Mouse (Mus musculus): ENCODE measurements around the gene Banp.

Gene Banp

DNA sequence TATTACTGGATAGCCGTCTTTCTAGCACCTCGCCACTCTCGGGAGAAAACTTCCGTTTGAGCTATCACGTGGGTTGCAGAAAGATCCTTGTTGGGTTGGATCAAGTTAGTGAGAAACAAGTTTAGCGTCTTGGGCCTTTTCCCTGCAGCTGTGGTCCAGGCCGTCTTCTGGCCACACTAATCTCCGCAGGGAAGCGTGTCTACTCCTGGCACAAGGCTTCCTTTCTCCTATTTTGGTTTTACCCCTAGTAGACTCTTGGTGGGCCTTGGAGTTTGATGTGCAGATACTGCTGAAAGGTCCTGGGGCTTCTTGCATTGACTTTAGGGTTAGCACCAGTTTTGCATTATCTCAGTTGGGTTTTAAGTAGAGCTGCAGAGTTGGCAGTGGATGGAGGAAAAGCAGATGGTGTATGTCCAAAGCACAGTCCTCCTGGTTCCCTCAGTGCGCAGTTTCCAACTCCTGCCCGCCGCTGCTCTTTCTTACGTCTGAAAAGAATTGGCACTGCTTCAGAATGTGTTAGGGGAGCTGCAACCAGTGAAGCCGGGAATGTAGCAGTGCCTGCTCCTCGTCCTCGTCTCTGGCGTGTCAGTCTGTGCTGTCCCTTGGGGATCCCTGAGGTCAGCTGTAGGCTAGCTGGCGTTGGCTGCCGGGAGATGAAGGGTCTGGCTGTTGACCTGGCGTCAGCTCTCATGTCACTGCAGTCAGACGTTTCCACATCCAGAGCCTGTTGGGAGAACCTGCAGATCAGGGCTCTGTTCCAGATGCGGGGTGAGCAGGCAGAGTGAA, 68.7 kb downstream of the Banp start:
- DNase-seq (ENCODE audit: low read depth, low spot score) = peak; percentile 72

DNA sequence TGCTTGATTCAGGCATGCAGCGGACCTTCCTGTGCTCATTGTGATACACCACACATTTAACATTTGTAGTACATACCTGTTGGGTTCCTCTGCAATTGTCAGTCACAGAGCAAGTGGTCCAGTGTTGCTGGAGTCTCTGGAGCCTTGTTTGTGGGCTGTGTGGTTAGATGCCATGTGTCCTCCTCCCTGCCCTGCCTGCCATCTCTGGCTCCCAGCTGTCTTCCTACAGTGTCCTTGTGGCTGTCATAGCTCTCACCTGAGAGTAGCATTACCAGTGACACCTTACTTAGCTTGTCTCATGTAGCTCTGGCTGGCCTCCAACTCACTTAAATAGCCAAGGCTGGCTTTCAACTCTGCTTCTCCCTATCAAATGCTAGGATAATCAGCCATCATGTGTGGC, 69.6 kb downstream of the Banp start:
- DNase-seq (ENCODE audit: low read depth, low spot score) = no peak

DNA sequence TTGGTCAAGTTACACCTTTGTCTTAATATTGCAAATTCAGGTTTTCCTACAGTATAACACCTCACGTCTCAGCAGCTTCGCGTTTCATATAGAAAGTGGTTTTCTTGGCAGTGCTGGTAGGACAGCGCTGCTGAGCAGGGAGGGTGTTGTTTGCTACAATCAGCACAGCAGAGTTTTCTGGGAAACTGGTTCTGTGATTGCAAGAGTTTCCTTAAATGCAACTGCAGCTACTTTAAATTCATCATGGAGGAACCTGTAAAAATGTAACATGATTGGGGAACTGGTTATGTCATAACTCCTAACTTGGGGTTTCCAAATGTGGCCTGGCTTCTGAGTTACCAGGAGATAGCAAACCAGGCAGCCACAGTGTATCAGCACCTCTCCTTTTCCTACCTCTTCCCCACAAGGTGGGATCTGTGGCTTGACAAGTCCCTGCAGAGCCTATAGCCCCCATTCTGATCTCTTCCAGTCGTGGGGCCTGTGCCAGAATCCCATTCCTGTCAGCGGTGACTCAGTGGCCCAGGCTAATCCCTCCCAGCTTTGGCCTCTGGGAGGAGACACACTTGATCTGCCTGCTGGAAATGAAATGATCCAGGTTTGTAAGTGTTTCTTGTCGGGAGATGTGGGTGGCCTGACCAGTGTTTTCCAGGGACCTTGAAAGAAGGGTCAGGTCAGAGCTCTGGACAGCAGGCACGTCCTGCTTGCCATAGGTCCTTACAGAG, 70.7 kb downstream of the Banp start:
- DNase-seq (ENCODE audit: low read depth, low spot score) = no peak

DNA sequence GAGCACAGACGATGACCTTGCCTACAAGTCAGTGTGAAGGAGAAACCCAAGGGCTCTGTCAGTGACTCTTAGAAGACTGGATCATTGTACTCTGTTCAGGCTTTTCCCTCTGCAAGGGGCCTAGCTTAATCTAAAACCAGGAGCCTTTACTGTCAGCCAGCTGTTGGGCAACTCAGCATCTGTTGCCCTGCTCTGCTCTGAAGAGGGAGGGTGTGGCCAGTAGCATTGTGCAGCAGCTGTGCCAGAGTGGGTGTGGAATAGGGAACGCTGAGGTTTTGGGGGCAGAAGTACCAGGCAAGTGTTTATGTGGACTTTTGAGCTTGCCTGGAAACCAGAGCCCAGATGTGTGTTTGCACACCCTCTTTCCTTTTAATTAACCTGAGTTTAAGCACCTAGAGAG, 72.2 kb downstream of the Banp start:
- peak; percentile 52 for DNase-seq (ENCODE audit: low read depth, low spot score)

DNA sequence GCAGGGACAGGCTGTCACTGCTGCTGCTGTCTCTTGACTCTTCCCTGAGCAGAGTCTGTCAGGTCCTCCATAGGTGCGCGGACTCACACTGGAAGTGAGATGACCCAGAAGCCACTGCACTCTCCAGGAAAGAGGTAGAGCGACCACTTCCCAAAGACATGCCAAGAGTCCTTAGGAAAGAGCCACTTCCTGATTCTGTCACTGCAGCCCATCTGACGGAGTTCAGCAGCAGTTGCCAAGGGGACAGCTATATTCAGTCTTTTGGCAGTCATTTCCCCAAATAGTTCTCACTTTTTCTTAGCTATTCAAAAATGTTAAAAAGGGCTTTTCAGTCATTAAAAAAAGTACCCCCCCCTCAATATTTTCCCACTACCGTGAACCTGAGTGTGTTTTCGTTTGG, 72.7 kb downstream of the Banp start:
- DNase-seq (ENCODE audit: low read depth, low spot score) = no peak

DNA sequence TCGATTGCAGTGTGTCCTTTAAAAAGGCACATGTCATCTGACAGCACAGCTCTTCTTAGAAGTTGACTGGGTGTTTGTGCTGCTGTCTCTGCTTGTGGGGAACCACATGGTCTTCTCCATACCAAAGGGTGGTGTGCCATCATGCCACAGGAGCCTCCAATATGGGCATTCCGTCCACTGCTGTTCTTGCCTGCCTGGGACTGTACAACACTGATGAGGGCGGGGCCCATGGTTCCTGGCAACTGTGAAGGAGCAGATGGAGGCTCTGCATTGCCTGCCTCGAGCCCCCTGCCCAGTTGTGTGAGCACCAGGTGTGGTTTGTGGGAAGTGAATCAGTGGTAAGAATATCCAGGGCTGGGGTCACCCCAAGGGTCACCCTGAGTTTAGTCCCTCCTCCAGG, 73.2 kb downstream of the Banp start:
- no peak for DNase-seq (ENCODE audit: low read depth, low spot score)

DNA sequence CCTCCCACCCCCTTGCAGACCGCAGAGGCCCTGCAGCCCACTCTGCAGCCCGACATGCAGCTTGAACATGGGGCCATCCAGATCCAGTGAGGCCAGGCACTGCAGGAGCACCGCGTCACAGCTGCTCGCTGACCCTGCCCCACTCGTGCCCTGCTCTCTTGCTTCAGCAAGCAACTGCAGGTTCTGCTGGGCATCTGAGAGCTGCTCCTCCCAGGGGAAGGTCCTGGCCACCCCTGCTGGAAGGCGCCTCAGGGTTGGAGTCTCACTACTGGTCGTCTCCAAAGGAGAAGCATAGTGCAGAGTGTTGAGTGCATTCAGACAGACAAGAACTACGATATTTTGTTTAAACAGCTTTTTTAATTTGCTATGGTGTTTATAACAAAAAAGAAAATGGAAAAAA, 76.0 kb downstream of the Banp start:
- DNase-seq (ENCODE audit: low read depth, low spot score) = no peak

DNA sequence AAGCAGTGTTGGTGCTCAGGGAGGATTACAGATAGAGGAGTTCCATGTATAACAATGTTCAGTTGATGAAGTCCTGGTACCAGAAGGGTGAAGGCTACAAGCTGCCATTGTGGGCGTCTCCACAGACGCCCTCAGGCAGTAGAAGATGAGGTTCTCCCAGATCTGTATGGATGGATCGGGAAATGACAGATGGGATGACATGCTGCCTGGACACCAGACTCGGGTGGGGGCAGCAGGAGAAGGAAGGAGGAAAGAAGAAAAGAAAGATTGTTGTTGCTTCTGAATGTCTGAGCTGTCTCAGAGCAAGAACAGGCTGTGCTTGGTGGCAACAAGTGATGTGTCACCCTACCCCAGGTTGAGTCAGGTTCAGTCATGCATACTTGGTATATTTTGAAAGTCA, 78.6 kb downstream of the Banp start:
- DNase-seq (ENCODE audit: low read depth, low spot score) = no peak

DNA sequence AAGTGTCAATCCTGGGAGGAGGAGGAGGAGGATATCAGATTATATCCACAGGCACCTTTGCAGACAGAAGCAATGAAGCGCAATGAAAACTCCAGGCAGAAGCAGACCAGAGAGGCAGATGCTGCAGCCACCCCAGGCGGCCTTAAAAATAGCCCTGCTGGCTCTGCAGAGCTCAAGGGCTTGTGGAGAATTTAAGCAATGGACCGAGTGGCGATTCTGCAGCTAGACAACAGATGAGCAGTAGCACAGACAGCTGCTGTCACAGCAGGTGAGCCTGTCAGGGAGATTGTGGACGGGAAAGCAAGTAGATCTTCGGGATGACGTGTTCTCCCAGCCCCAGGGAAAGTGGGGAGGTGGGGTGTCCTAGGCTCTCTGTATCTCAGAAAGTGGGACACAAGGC, 81.4 kb downstream of the Banp start:
- DNase-seq (ENCODE audit: low read depth, low spot score) = no peak

DNA sequence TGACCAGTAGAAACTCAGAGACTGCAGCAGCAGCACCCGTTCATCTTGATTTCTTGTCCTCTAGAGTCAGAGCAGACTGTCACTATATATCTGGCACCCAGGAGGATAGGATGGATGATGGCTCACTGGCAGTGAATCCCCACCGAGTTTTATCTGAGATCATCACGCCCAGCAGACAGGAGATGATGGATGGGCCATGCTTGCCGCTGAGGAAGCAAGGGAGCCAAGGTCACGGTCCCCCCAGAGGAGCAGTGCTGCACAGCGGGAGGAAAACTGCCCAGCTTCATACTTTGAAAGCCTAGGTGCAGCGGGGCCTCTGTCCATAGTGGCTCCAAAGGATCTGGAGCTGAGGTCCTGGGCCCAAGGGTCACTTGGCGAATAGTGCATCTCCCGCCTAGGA, 83.2 kb downstream of the Banp start:
- DNase-seq (ENCODE audit: low read depth, low spot score) = no peak

DNA sequence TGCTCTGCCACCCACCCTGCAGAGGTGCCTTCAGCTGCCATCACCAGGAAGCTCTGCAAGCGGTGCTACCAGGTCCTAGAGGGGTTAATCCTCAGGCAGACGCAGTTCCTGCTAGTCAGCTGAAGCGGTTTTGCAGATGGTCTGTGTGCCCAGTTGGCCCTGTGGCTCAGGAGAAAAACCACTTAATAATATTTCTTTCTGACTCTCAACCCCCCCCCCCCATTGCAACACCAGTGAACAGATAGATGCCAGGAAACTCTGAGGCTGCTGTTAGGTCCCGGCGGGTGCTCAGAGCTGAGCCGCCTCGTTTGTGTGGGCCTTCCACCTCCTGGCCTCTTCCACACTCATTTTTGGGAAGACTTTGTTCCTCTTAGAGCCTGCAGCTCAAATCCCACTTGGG, 86.0 kb downstream of the Banp start:
- peak; percentile 45 for DNase-seq (ENCODE audit: low read depth, low spot score)

DNA sequence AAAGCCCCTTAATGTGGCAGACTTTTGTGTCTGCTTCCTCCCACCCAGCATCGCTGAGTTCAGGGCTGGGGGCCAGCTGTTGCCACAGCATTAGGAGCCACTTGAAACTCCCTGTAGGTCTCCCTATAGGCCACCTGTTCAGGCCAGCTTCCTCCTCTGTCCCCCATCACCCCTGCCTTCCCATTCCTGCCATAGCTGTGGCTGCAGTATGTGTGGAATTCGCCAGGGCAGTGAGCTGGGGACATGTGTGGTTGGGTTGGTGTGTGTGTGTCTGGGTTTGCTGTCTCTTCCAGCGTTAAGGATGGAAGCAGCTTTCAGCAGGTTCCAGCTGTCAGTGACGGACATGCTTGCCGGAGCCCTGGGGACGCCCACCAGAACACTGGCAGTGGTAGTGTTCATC, 86.8 kb downstream of the Banp start:
- DNase-seq (ENCODE audit: low read depth, low spot score) = no peak

DNA sequence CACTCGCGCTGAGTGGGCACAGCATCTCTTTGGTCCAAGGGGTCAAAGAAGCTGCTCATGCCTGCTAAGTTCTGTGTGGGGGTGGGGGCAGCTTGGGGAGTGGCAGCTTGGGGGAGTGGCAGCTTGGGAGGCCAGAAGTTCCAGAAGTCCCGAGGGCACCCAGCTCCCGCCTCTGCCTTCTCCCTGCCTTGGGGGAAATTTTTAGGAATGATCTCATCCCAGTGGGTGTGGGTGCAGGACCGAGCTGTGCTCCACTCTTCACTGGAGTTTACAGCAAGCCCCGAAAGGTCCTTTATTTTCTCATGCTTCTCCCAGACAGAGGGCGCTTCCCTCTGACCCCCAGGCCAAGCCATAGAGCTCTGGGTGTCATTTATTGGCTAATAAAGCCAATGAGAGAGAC, 87.7 kb downstream of the Banp start:
- DNase-seq (ENCODE audit: low read depth, low spot score) = no peak

DNA sequence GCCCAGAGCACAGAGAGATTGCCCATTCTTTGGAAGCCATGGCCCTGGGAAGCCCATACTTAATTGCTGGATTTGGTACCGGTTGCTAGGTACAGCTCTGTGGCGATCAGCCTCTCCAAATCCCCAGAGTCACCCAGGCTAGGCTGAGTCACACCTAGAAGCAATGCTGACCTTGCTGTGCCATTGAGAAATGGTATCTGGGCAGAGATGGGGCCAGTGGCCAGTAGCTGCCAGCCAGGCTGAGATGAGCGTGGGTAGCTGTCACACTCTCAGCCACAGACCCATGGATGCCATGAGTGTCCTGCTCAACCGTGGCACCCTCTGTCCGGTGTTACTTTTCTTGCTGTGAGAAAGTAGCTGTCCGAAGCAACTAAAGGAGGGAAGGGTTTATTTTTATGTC, 88.5 kb downstream of the Banp start:
- DNase-seq (ENCODE audit: low read depth, low spot score) = no peak

DNA sequence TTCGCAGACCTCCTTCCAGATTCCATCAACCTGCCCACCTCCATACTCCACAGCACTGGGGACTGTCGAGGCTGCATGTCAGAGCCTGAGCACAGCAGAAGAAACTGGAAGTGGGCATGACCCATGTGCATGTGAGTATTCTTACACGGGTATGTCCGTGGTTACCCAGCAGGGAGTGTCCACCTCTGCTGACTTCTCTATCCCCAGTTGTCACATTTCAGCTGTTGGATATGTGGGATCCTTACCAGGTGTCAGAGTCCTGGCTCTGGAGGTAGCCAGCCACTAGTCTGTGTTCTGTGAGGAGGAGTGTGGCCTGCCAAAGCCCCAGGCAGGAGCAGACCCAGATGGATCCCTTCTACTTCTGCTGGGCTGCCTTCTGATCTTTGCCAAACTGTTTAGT, 89.9 kb downstream of the Banp start:
- no peak for DNase-seq (ENCODE audit: low read depth, low spot score)

DNA sequence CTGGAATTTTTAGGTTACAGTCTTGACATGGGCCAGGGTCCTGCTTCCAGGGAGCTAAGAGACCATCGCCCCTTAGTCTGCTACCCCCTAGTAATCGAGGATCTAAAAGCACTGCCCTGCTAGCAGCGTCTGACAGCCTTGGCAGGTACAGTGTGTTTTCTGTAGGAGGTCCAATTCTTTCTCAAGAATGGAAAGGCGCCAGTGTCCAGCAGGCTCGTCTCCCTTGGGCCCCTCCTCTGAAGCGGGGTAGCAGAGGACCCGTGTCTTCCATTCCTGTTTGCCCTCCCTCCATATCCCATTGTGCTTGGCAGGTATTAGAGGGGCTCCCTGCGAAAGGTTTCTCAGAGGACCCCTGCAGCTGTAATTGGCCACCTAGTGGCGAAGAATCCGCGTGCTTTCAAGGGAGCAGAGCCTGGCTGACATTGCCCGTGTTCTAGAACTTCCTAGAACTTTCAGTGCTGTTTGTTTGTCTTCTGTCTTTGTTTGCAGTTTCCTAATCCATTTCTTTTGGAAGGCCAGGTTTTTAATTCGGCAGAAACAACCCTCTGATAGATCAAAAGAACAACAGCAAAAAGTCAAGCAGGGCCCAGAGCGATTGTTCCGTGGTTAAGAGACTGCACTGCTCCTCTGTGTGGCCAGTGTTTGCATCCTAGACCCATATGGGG, 97.8 kb downstream of the Banp start:
- DNase-seq (ENCODE audit: low read depth, low spot score) = no peak

DNA sequence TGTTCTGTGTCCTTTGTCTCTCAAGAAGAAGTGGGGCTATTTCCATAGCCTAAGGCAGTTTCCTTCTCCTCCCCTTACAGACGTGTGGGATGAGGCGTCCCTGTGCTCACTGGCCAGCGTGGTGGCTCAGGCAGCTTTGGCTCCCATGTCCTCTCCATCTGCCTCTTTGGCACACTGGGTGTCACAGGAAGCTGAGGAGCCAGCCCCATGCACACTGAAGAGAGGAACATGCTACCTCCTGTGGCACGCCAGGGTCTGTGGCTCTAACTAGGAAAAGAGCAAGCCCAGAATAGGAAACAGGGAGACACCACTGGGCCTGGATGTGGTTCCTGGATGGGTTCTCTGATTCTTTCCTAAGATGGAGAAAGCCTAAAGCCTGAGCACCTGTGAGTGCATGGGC, 99.7 kb downstream of the Banp start:
- DNase-seq (ENCODE audit: low read depth, low spot score) = no peak

DNA sequence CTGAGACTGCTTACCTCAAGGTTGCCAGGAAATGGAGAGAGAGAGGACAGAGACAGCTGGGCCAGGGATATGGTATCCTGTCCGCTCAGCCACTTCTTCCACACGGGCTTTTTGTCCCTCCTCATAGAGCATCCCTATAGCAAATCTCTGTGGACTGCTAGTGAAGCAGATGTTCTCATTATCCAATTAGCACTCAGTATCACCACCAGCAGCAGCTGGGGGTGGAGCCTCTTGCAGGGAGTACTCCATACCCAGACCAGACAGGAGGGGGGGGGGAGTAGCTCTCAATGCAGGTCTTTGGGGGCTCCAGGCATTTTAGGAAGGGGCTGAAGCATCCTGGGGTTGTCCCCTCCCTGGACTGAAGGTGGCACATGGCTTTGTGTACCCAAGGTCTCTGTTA, 100.4 kb downstream of the Banp start:
- no peak for DNase-seq (ENCODE audit: low read depth, low spot score)

DNA sequence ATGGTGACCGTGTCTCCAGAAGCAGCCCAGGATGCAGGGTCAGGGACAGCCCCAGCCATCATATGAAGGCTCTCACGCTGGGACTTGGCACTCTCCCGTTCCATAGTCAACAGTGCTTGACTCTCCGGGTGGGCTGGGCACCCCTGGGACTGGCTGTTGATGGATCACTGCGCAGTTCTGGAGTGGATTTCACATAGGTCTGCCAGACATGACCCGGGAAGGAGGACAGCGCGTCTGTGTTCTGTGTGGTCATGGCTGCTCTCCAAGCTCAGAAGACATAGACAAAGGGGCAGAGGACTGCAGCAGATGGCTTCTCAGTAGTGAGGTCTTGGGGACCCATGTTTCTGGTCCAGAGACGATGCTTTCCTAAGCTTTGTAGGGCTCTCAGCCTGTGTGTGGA, 101.1 kb downstream of the Banp start:
- no peak for DNase-seq (ENCODE audit: low read depth, low spot score)

DNA sequence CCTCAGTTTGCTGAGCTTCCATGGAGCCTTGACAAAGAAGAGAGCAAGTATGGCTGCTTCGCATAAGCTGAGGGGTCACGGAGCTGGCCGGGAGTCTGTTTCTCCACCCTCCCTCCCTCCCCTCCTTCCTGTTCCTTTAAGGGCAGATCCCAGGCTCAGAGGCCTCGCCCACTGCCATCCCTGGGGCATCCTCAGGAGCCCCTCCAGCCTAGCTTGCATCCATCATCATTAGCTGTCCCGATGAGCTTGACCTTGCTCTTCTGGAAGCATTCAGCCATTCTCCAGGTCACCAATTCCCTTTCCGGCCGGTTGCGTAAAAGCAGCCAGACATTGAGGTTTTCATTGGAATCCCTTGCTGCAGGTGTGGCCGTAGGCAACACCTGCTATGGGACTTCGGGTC, 105.8 kb downstream of the Banp start:
- no peak for DNase-seq (ENCODE audit: low read depth, low spot score)

DNA sequence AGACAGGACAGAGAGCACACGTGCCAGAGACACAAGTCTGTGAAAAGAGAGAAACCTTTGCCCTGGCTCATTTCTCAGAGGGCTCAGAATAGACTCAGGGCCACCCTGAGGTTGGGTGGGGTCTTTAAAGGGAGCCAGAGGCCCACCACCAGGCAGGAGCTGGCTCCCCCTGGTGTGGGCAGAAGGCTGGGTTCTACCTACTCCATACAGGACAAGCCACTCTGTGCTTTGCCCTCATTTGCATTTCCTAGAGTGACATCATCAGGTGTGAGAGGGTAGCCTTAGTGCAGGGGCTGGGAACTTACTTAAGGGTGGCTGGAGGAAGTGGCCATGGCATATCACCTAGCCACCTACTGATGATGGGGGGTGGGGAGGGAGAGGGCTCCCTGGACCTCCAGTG, 106.6 kb downstream of the Banp start:
- no peak for DNase-seq (ENCODE audit: low read depth, low spot score)

DNA sequence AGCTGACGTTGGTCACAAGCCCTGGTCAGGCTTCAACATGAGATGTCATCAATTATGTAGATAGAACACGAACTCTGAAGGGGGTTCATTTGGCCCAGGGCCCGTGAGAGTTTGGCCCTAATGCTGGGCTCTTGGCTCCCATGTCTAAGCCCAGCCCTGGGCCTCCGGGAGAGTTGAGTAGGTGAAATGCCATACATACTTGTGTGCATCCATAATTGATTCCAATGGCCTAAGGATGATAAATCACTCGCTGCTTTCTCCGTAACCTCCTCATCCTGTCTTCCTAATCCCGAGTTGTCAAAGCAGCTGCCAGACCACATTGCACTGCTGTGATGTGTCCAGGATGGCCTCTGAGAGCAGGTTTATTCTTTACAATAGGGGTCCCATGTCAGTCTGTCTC, 107.3 kb downstream of the Banp start:
- no peak for DNase-seq (ENCODE audit: low read depth, low spot score)

DNA sequence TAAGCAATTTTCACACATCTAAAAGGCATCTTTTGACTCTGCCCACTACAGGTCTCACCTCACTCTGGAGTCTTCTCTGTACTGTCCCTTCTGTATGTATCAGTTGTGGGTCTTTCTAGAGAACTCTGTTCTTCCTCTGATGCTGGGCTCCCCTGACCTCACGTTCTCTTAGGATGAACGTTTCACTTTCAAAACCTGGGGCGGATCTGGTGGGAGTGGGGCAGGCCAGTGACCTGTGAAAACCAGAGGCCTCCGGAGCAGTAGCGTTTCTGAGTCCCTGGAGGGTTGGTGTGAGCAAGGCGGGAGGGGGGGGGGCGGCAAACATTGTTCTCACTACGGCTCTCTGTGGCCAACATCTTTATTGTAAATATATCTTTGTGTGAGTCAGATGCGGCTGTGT, 109.0 kb downstream of the Banp start:
- no peak for DNase-seq (ENCODE audit: low read depth, low spot score)

Data from skeletal muscle tissue, adult 2 months (tissue).